Mouse (Mus musculus) stomach, postnatal 0 days (tissue): Measurements from ENCODE around the gene Rpap3.

Experiments
- CTCF ChIP-seq: IDR thresholded peaks from 2 replicates; pipeline ENCODE4 v1.5.1; 2016; ENCODE audit warnings: antibody characterized with exemption, low read depth, mild to moderate bottlenecking, moderate library complexity
- EP300 ChIP-seq: optimal IDR thresholded peaks from 2 replicates; pipeline ENCODE3; 2016; ENCODE audit warnings: antibody characterized with exemption

GRCm38 (mm10) chr15:97749841-97750240, 44.2 kb upstream of the Rpap3 start:
- TF ChIP-seq CTCF, result no peak
- TF ChIP-seq EP300, result no peak
